Mouse (Mus musculus) cerebellum, adult 9-11 months (tissue): ENCODE measurements around the gene Acrbp.

Experiments
- DNase-seq: peaks from one replicate; pipeline ENCODE4 v3.0.0; 2022

Gene Acrbp

GRCm38 (mm10) chr6:125071896-125072279 is 22.4 kb downstream of the Acrbp start:
- DNase-seq, result peak; percentile 90

DNA sequence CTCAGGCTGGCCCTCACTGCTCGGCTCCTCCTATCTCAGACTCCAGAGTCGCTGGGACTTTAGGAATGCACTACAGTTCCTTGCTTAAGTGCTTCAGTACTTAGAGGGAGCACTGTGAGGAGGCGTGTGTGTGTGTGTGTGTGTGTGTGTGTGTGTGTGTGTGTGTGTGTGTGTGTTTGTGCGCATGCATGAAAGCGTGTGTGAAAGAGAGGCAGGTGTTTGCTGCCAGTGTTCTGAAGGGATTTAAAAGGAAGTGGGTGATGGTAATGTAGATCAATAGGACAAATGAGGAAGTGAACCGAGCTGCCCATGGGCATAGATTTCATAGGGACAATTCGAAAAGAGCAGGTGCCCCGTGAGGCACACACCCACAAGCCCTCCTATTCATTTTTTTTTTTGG is 24.3 kb downstream of the Acrbp start:
- DNase-seq, result no peak

DNA sequence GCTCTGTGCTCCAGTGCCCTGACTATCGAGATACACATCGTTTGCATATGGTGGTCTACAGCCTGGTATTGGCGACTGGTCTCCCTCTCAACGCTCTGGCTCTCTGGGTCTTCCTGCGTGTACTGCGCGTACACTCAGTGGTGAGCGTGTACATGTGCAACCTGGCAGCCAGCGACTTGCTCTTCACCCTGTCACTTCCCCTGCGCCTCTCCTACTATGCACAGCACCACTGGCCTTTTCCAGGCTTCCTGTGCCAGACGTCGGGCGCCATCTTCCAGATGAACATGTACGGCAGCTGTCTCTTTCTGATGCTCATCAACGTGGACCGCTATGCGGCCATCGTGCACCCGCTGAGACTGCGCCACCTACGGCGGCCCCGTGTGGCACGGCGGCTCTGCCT is 31.9 kb downstream of the Acrbp start:
- no peak for DNase-seq

GRCm38 (mm10) chr6:125081797-125082560 is 32.5 kb downstream of the Acrbp start:
- DNase-seq, result peak; percentile 91

- no peak for DNase-seq
These were observed 33.4 kb downstream of the Acrbp start for GRCm38 (mm10) chr6:125082801-125083386.

DNA sequence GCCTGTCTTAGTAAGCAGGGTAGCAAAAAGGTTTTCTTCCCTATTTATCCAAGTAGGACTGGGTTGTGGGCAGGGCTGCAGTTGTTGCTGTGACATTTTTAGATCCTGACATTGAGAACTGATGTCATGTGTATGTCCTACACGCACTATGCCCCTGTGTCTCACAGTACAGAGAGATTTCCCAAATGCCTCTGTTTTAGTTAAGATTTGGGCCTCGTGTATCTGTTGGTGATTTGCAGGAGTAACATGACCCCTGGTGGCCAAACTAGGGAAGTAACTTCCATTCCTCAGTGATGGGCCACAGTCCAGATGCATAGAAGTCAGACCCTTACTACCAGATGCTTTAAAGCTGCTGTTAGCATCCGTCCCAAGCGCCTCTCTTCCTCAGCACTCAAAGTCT is 34.9 kb downstream of the Acrbp start:
- DNase-seq, result peak; percentile 74

GRCm38 (mm10) chr6:125087937-125088336 is 38.4 kb downstream of the Acrbp start:
- DNase-seq, result no peak

- peak; percentile 92 for DNase-seq
These were observed 39.3 kb downstream of the Acrbp start for GRCm38 (mm10) chr6:125088561-125089321.

DNA sequence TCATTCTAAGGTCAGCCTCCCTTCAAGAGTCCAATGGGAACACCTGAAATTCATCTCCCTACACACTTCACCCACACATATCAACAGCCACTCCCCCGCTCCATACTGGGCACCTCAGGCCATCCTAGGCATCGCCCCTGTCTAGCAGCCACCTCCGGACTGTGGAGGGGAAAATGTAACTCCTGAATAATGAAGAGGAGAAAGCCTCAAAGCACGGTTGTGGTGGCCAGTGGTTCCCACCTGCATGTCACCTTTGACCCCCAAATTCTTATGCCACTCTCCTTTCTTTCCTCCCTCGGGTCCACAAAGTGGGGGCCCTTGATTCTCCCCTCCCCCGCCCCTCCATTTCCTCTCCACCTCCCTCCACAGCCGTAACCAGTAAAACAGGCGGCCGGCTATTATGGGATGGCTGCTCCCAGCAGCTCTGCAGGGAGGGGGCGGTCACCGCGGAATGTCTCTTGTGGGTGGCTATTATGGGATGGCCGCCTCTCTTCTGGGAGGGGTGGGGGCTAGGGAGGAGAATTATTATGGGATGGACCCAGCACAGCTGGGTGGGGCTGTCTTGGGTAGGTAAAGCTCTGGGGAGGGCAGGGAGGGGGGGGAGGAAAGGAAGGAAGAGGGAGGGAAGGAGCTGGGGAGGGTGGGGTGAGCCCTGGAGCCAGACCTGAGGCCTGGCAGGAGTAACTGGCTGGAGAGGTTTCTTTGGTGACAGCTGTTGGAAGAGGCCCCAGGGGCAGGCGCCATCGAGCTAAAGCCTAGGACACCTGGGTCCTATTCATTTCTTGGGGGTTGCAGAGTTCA is 40.2 kb downstream of the Acrbp start:
- peak; percentile 92 for DNase-seq

DNA sequence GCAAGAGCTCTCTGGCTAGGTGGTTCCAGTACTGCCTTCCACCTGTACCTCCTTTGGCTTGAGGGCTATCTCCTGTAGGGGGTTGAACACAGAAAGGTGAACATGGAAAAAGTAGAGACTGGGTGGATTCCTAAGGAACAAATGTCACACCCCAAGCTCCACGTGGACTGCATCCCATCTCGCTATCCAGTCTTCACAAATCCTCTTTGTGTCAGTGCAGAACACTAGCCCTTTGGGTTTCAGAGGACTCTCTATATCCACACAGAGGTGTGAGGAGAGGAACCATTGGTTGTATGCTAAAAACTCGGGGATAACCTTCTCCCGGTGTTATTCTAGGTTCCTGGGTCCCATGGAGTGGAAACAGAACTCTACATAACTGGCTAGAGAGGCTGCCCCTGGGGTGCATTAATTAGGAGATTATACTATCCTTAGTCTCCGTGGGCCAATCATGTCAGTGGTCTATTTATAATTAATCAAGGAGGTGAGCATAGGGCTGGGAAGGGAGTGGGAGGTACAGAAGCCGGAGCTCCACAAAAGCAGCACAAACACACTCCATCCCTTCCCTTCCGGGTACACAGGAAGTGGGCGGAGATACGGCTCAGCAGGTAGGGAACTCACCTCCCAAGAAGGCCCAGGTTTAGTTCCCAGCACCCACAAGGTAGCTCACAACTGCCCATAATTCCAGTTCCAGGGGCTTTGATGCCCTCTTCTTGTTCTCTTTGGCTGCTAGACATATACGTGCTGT is 41.0 kb downstream of the Acrbp start:
- no peak for DNase-seq

- no peak for DNase-seq
These were observed 42.9 kb downstream of the Acrbp start for GRCm38 (mm10) chr6:125092372-125092771.

GRCm38 (mm10) chr6:125094843-125095242 is 45.4 kb downstream of the Acrbp start:
- no peak for DNase-seq

- peak; percentile 97 for DNase-seq
These were observed 46.1 kb downstream of the Acrbp start, which contains the start of gene Chd4 for GRCm38 (mm10) chr6:125095391-125096278. Chd4 (plus strand) TSS chr6:125095981.

DNA sequence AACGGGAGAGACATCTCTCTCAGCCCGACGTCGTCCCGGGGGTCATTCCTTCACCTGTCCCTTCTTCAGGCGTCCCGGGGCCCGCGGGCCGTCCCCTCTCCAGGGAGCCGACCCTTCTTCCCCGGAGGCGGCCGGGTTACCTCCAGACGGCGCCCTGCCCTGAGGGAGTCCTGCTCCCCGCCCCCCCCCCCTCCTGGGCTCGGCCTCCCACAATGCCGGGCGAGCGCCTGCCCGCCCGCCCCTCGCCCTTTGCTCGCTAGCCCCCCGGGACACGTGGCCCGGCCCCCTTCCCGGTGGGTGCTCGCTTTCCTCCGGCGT is 46.7 kb downstream of the Acrbp start:
- no peak for DNase-seq

DNA sequence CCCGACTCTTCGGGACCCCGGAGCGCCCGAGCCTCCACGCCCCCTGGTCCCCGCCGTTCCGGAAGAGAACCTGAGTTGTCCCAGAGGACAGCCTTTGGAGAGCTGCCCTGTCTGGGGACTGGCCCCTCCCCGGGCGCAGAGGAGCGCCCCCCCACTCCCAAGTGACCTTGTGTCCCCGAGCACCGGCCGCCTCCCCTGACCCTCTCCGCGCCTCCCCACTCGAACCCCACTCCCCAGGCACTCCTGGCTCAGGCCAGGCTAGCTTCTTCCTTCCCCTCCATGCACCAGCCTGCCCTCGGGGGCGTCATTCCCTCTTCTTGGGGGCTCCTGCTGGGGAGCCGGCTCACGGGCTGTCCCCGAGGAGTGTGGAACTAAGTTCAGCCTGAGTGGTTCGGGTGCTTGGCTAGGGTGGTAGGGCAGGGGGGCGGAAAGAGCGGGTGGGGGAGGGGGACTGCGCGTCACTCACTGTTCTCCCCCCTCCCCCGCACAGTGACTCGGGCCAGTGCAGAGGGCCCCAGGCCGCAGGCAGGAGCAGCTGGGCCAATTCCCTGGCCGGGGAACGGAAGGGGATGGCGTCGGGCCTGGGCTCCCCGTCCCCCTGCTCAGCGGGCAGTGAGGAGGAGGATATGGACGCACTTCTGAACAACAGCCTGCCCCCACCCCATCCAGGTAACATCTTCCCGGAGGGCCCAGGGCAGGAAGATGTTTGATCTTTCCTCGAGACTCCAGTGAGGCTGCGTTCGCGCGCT is 47.3 kb downstream of the Acrbp start:
- peak; percentile 86 for DNase-seq

DNA sequence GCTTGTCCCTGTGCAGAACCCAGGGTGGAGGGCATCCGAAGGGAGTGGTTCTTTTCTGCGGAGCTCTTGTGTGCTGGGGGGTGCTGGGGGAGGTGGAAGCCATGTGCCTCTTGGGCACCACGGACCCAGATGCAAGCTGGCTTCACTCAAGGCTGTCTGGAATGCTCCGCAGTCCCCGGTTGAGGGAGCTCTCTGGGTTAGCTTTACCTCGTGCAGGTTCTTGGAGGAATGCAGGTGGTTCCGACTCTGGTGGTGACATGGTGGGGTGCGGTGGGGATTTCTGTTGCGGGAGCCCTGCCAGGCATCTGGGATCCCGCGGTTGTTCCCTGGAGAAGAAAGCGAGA is 47.8 kb downstream of the Acrbp start:
- DNase-seq, result no peak

DNA sequence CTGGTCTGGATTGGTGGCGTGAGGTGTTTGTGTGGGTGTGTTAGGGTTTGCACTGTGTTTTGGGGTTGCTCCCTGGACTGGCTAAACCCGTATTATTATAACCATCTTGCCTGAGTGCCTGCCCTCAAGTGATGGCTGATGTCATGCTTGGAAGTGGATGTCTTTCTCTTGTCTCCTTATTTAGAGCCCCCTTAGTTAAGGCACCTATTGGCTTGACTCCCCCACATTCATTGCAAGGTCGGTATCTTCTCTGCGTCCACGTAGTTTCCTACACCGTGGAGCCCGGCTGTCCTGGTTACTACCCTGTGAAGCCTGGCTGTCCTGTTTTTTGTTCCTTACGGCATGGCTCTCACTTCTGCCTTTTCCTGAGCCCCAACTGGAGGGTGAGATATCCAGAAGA is 48.5 kb downstream of the Acrbp start:
- DNase-seq, result no peak

GRCm38 (mm10) chr6:125098513-125098912 is 49.0 kb downstream of the Acrbp start:
- no peak for DNase-seq

DNA sequence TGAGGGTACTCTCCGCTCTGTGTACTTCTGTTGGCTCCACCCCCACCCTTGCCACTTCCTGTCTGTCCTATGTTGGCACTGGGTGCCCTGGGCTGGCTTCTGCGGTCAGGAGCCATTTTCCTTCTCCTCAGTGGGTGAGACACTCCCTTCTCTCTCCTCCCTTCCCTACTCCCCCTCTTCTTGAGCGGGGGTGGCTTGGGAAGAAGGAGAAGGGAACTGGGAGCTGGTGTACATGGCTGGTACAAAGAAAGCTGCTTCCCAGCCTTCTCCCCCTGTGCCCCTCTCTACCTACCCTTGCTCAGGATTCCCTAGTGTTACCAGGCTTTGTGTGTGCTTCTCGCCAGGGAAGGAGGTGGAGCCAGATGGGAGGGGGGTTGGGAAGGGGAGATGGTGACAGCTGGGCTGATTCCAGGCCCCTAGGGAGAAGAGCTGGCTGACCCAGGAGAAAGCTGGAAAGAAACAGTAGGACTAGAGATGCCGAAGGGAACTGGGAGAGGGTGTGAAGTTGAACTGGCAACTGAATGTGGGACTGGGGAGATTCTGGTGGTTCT is 50.0 kb downstream of the Acrbp start:
- no peak for DNase-seq

GRCm38 (mm10) chr6:125101444-125101843 is 52.0 kb downstream of the Acrbp start:
- no peak for DNase-seq
